Mouse (Mus musculus) liver, postnatal 0 days (tissue): ENCODE results near the gene Cdc42se1. TPM values are rescaled to one million over a fixed set of nuclear protein-coding genes. Genes with fewer than 3 reads are reported as not detected.

Experiments used
- ATAC-seq: fragments of 200-750 bp; cut with Nextera tagmentation; 2 replicates; pipeline ENCODE4 v1.8.0; 2017; ENCODE audit warnings: mild to moderate bottlenecking, moderate library complexity
- DNase-seq: peaks from one replicate; pipeline ENCODE4 v3.0.0-alpha.2; 2016
- H3K27ac ChIP-seq: fragments of 300-500 bp; sonication (generic); 2 replicates; pipeline ENCODE4 v1.5.1; 2014; ENCODE audit warnings: antibody characterized with exemption, moderate library complexity, mild to moderate bottlenecking, low read depth
- H3K27me3 ChIP-seq: fragments of 300-500 bp; sonication (generic); 2 replicates; pipeline ENCODE4 v1.6.1; 2014; ENCODE audit warnings: low read length, control low read depth, mixed read lengths; ENCODE audit not compliant: insufficient read depth
- H3K36me3 ChIP-seq: fragments of 300-500 bp; sonication (generic); replicated peaks from 2 replicates; pipeline ENCODE4 v1.6.1; 2014; ENCODE audit warnings: mild to moderate bottlenecking, control low read depth, low read length, moderate library complexity, mixed read lengths; ENCODE audit not compliant: insufficient read depth
- H3K4me1 ChIP-seq: fragments of 300-500 bp; sonication (generic); 2 replicates; pipeline ENCODE4 v1.6.1; 2014; ENCODE audit warnings: antibody characterized with exemption, mild to moderate bottlenecking, control low read depth; ENCODE audit not compliant: insufficient read depth
- H3K4me2 ChIP-seq: fragments of 300-500 bp; sonication (generic); 2 replicates; pipeline ENCODE4 v1.6.1; 2014; ENCODE audit warnings: low read depth, mild to moderate bottlenecking, low read length, moderate library complexity, mixed read lengths
- H3K4me3 ChIP-seq: fragments of 300-500 bp; sonication (generic); 2 replicates; pipeline ENCODE4 v1.5.1; 2014; ENCODE audit warnings: low read depth, low read length
- H3K9ac ChIP-seq: fragments of 300-500 bp; sonication (generic); replicated peaks from 2 replicates; pipeline ENCODE4 v1.6.1; 2014; ENCODE audit warnings: mild to moderate bottlenecking, moderate library complexity
- H3K9me3 ChIP-seq: fragments of 300-500 bp; sonication (generic); 2 replicates; pipeline ENCODE4 v1.6.1; 2016; ENCODE audit warnings: mild to moderate bottlenecking, control low read depth, low read length, mixed read lengths
- CTCF ChIP-seq: sonication (generic); IDR thresholded peaks from 2 replicates; pipeline ENCODE4 v1.5.1; 2016; ENCODE audit warnings: antibody characterized with exemption, low read depth
- EP300 ChIP-seq: IDR thresholded peaks from 2 replicates; pipeline ENCODE4 v1.6.1; 2016; ENCODE audit warnings: antibody characterized with exemption, low read depth, mild to moderate bottlenecking
- WGBS: fragments of 180-500 bp; shearing (Covaris S2); extraction: QIAGEN DNeasy Blood & Tissue Kit; methylation state at CpG from one replicate; pipeline ENCODE4 v1.1.7; 2014; ENCODE audit not compliant: insufficient replicate concordance; 5-methylcytosine and 5-hydroxymethylcytosine counted together
- polyA plus RNA-seq: library from polyadenylated mRNA; unstranded; fragments of >200 nt; fragmentation: Nextera tagmentation; extraction: Ambion mirVana; gene quantifications from 2 replicates; pipeline ENCODE4 v1.2.1, GENCODE M21; 2015

The Cdc42se1 gene
- polyA plus RNA-seq, 1 experiment from 2014 or later = 31.7 TPM

DNA sequence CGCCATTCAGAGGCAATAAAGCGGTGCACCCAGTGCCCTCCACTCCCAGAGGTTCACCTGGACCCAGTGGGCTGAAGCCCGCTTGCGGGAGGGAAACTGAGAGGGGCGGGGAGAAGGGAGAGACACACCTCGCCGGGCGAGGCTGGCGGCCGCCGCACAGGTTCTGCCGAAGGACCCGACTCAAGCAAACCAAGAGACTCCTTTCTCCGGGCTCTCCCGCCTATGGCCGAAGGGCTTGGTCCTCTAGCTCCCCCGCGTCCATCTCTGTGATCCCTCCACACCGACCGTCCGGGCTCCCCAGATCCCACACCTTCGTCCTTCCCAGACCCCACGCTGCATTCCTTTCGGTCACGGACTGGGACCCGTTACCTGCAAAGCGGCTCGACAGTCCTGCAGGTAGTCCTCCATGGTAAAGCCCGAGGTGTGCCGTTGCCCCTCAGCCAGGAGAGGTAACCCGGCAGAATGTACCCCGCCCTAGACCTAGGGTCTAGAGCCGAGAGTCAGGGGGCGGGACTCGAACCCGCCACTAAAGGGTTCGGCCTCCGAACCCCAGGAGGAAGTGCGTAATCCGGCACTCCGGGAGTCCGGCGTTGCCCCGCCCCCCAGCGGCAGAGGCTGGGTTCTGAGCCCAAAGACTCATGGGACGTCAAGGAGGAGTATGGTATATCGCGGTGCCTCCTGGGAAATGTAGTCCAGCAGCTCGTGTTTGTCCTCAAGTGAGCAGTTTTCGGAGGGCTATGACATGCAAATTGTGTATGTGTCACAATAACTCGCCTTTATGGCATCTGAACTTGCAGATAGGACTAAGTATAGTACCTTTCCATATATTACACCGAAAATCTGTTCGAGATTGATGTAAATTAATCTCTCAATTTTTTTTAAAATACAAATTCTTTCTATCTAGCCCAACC is 52.9 kb downstream of the Cdc42se1 start, which contains the start of the genes Mindy1 and Prune1:
TSS of gene Mindy1 (plus strand) at position 130 of the 911 bp plus-strand sequence.
TSS of gene Prune1 (minus strand) at position 861 of the 911 bp plus-strand sequence.
- Histone ChIP-seq H3K4me1 (peaks cover 34% of the 10 kb centered on the region), H3K9ac (peak within 1 kb of the TSS; percentile 86)
- 1% methylated on average over 52 of the region's 53 CpGs for WGBS

DNA sequence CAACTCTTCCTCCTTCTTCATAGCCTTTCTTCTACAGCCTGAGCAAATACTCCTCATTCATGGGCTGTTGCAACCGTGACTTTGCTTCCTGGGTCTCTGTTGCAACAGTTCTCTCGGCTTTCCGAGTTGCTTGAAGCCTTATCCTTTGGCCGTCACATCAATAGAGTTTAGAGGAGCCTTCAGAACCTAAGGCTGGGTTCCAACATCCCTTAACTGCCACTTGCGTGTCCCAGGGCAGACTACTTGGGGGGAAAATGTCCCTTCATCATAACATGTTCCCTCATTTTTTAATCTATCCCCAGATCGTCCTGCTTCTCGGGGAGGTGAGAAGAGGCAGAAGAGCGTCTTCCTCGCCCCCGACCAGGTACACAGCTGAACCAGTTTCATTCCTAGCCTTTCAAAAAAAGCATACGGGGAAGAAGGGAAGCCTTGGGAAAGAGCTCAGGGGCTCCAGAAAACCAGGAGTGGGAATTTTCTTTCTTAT is 53.9 kb downstream of the Cdc42se1 start:
- Histone ChIP-seq H3K36me3 (peaks cover 7% of the 10 kb centered on the region), H3K9me3 (no peaks in the 10 kb centered on the region), H3K27me3 (no peaks in the 10 kb centered on the region), H3K27ac (peak overlapping the region; percentile 98), H3K4me3 (peak overlapping the region; percentile 74), H3K4me1 (peaks cover 29% of the 10 kb centered on the region), H3K9ac (peak overlapping the region; percentile 86), H3K4me2 (peak overlapping the region; percentile 83)
- peak; percentile 38 for ATAC-seq
- TF ChIP-seq CTCF = no peak
- TF ChIP-seq EP300 = peak; percentile 31; the same call in 1 of the 2 replicates
- DNase-seq = peak; percentile 72
- WGBS = 0% methylated on average over 11 of the region's 11 CpGs

More for the DNA sequence above, 52.9 kb downstream of the Cdc42se1 start, which contains the start of the genes Mindy1 and Prune1:
- TF ChIP-seq EP300 = 0 out of 2 replicates have a peak, but pooled peaks have one; percentile 49
- peak; percentile 63 for TF ChIP-seq CTCF
- ATAC-seq (peak; percentile 82), DNase-seq (peak; percentile 99)
- Histone ChIP-seq H3K4me3 (peak within 1 kb of the TSS; percentile 74), H3K9me3 (no peaks in the 10 kb centered on the region), H3K27ac (peak within 1 kb of the TSS; percentile 98), H3K27me3 (no peaks in the 10 kb centered on the region), H3K4me2 (peak within 1 kb of the TSS; percentile 83), H3K36me3 (0 out of 2 replicates have a peak, but pooled peaks cover 2% of the 10 kb centered on the region)

DNA sequence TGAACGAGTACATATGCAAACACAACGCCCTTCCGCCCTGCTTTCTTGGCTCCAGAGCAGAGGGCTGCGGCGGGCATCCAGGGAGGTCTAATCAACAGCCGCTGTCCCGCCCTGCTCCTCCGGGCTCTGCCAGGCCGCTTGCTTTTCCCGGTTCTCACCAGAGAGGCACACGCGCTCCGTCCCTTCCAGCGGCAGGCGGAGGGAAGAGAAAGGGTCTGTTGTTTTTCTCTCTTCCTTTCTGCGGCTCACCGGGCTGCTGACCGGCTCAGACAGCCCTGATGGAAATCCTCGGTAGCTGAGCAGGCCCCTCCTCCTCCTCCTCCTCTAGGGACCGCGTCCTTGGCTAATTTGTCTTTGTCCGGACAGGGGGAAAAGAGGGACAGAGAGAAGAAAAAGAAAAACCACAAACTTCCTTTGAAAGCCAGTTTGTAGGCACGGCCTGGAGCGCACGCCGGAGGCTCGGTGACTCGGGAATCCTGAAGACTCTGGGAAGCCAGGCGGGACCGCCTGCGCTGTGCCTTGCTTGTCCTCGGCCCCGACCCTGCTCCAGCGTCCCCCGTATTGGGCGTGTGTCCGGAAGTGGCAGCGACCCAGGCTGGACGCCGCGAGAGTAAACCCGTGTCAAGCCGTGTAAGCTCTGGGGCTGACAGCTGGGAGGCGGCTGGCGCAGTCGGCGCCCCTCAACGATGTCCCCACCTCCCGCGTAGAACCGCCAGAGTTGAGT is 54.5 kb downstream of the Cdc42se1 start:
- Histone ChIP-seq H3K9ac (peak overlapping the region; percentile 86), H3K4me3 (peak overlapping the region; percentile 74), H3K27me3 (no peaks in the 10 kb centered on the region), H3K4me2 (peak overlapping the region; percentile 83), H3K4me1 (peaks cover 26% of the 10 kb centered on the region), H3K9me3 (no peaks in the 10 kb centered on the region), H3K36me3 (peaks cover 13% of the 10 kb centered on the region), H3K27ac (peak overlapping the region; percentile 98)
- TF ChIP-seq EP300 = no peak
- TF ChIP-seq CTCF = peak; percentile 50
- 1% methylated on average over 49 of the region's 51 CpGs for WGBS
- DNase-seq = peak; percentile 85
- ATAC-seq = peak; percentile 66

DNA sequence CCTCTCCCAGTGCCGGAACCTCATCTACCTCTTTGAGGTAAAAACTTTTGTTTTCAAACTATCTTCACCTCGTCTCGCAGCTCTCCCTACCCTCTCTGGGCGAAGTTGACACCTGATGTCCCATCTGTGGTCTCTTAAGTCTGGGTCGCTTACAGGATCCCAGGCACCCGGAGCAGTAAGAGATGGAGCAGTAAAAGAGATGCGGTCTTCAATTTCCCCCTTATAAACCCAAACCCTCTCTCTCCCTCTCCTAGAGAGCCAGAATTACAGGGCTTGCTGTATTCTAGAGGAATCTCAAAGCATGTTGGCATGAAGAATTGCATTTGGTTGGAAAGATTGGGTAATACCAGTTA is 55.0 kb downstream of the Cdc42se1 start:
- Histone ChIP-seq H3K36me3 (peaks cover 18% of the 10 kb centered on the region), H3K4me2 (peak overlapping the region; percentile 83), H3K4me3 (peak overlapping the region; percentile 74), H3K9ac (peak overlapping the region; percentile 86), H3K4me1 (peaks cover 26% of the 10 kb centered on the region), H3K27me3 (no peaks in the 10 kb centered on the region), H3K9me3 (no peaks in the 10 kb centered on the region), H3K27ac (peak overlapping the region; percentile 98)
- 5% methylated on average over 7 of the region's 7 CpGs for WGBS
- TF ChIP-seq CTCF = no peak
- no peak for TF ChIP-seq EP300
- DNase-seq (no peak), ATAC-seq (no peak)

DNA sequence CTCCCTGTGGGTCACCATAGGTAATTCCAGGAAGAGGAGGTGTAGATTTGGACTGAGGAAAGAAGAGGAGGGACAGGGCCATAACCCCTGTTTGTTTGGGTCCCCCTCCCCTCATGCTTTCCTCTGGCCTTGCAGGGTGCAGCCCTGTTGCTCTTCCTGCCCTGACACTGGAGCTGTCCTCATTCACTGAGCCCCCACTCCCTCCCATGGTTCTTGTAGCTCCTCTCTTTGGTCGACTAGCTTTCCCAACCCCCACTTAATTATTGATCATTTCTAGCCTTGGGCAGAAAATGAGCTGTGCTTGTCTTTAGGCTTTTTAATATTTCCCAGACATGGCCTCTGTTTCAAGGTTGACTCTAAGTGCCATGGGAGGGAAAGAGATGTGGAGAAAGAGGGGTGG is 55.5 kb downstream of the Cdc42se1 start:
- ATAC-seq = no peak
- peaks cover 26% of the 10 kb centered on the region for H3K4me1 ChIP-seq
- H3K27me3 ChIP-seq = no peaks in the 10 kb centered on the region
- H3K36me3 ChIP-seq = peaks cover 20% of the 10 kb centered on the region
- WGBS = 29% methylated on average over 1 of the region's 1 CpGs
- H3K9ac ChIP-seq = peak overlapping the region; percentile 86
- no peaks in the 10 kb centered on the region for H3K9me3 ChIP-seq
- DNase-seq = no peak
- H3K4me2 ChIP-seq = peak overlapping the region; percentile 83
- TF ChIP-seq CTCF (no peak), EP300 (no peak)
- peak overlapping the region; percentile 74 for H3K4me3 ChIP-seq
- H3K27ac ChIP-seq = peak overlapping the region; percentile 98
